Mouse (Mus musculus) liver, postnatal 0 days (tissue): ENCODE results near the gene Cald1. TPM values are rescaled to one million over a fixed set of nuclear protein-coding genes. Genes with fewer than 3 reads are reported as not detected.

Experiments used
- ATAC-seq: fragments of 200-750 bp; cut with Nextera tagmentation; 2 replicates; pipeline ENCODE4 v1.8.0; 2017; ENCODE audit warnings: mild to moderate bottlenecking, moderate library complexity
- DNase-seq: peaks from one replicate; pipeline ENCODE4 v3.0.0-alpha.2; 2016
- H3K27ac ChIP-seq: fragments of 300-500 bp; sonication (generic); 2 replicates; pipeline ENCODE4 v1.5.1; 2014; ENCODE audit warnings: antibody characterized with exemption, moderate library complexity, mild to moderate bottlenecking, low read depth
- H3K27me3 ChIP-seq: fragments of 300-500 bp; sonication (generic); 2 replicates; pipeline ENCODE4 v1.6.1; 2014; ENCODE audit warnings: low read length, control low read depth, mixed read lengths; ENCODE audit not compliant: insufficient read depth
- H3K36me3 ChIP-seq: fragments of 300-500 bp; sonication (generic); replicated peaks from 2 replicates; pipeline ENCODE4 v1.6.1; 2014; ENCODE audit warnings: mild to moderate bottlenecking, control low read depth, low read length, moderate library complexity, mixed read lengths; ENCODE audit not compliant: insufficient read depth
- H3K4me1 ChIP-seq: fragments of 300-500 bp; sonication (generic); 2 replicates; pipeline ENCODE4 v1.6.1; 2014; ENCODE audit warnings: antibody characterized with exemption, mild to moderate bottlenecking, control low read depth; ENCODE audit not compliant: insufficient read depth
- H3K4me2 ChIP-seq: fragments of 300-500 bp; sonication (generic); 2 replicates; pipeline ENCODE4 v1.6.1; 2014; ENCODE audit warnings: low read depth, mild to moderate bottlenecking, low read length, moderate library complexity, mixed read lengths
- H3K4me3 ChIP-seq: fragments of 300-500 bp; sonication (generic); 2 replicates; pipeline ENCODE4 v1.5.1; 2014; ENCODE audit warnings: low read depth, low read length
- H3K9ac ChIP-seq: fragments of 300-500 bp; sonication (generic); replicated peaks from 2 replicates; pipeline ENCODE4 v1.6.1; 2014; ENCODE audit warnings: mild to moderate bottlenecking, moderate library complexity
- H3K9me3 ChIP-seq: fragments of 300-500 bp; sonication (generic); 2 replicates; pipeline ENCODE4 v1.6.1; 2016; ENCODE audit warnings: mild to moderate bottlenecking, control low read depth, low read length, mixed read lengths
- CTCF ChIP-seq: sonication (generic); IDR thresholded peaks from 2 replicates; pipeline ENCODE4 v1.5.1; 2016; ENCODE audit warnings: antibody characterized with exemption, low read depth
- EP300 ChIP-seq: IDR thresholded peaks from 2 replicates; pipeline ENCODE4 v1.6.1; 2016; ENCODE audit warnings: antibody characterized with exemption, low read depth, mild to moderate bottlenecking
- WGBS: fragments of 180-500 bp; shearing (Covaris S2); extraction: QIAGEN DNeasy Blood & Tissue Kit; methylation state at CpG from one replicate; pipeline ENCODE4 v1.1.7; 2014; ENCODE audit not compliant: insufficient replicate concordance; 5-methylcytosine and 5-hydroxymethylcytosine counted together
- polyA plus RNA-seq: library from polyadenylated mRNA; unstranded; fragments of >200 nt; fragmentation: Nextera tagmentation; extraction: Ambion mirVana; gene quantifications from 2 replicates; pipeline ENCODE4 v1.2.1, GENCODE M21; 2015

The Cald1 gene
- polyA plus RNA-seq, 1 experiment from 2014 or later = 131 TPM

- Histone ChIP-seq H3K9me3 (no peaks in the 10 kb centered on the region), H3K27me3 (no peaks in the 10 kb centered on the region), H3K27ac (peak overlapping the region; percentile 94), H3K36me3 (no peaks in the 10 kb centered on the region), H3K4me2 (peak overlapping the region; percentile 64), H3K4me3 (peak overlapping the region; percentile 53), H3K4me1 (peaks cover 16% of the 10 kb centered on the region), H3K9ac (peak overlapping the region; percentile 68)
- TF ChIP-seq CTCF (no peak), EP300 (no peak)
- DNase-seq (peak; percentile 55), ATAC-seq (peak; percentile 81)
- 39% methylated on average over 14 of the region's 14 CpGs for WGBS
Observed at GRCm38 (mm10) chr6:34709946-34710682, 111.8 kb downstream of the Cald1 start.

- TF ChIP-seq EP300 (no peak), CTCF (no peak)
- WGBS = 51% methylated on average over 5 of the region's 5 CpGs
- no peaks in the 10 kb centered on the region for H3K27me3 ChIP-seq
- H3K4me1 ChIP-seq = peaks cover 23% of the 10 kb centered on the region
- peak overlapping the region; percentile 94 for H3K27ac ChIP-seq
- peak overlapping the region; percentile 64 for H3K9ac ChIP-seq
- H3K4me3 ChIP-seq = peak overlapping the region; percentile 53
- peak overlapping the region; percentile 64 for H3K4me2 ChIP-seq
- no peaks in the 10 kb centered on the region for H3K36me3 ChIP-seq
- H3K9me3 ChIP-seq = no peaks in the 10 kb centered on the region
- DNase-seq (no peak), ATAC-seq (no peak)
Observed at GRCm38 (mm10) chr6:34710848-34711247, 112.5 kb downstream of the Cald1 start.

GRCm38 (mm10) chr6:34711620-34712019 is 113.3 kb downstream of the Cald1 start:
- Histone ChIP-seq H3K9ac (no peak overlapping the region), H3K36me3 (no peaks in the 10 kb centered on the region), H3K4me2 (peak overlapping the region; percentile 64), H3K27me3 (no peaks in the 10 kb centered on the region), H3K4me3 (no peak overlapping the region), H3K9me3 (no peaks in the 10 kb centered on the region), H3K27ac (no peak overlapping the region), H3K4me1 (peaks cover 31% of the 10 kb centered on the region)
- WGBS = 55% methylated on average over 10 of the region's 10 CpGs
- ATAC-seq (no peak), DNase-seq (no peak)
- no peak for TF ChIP-seq EP300
- no peak for TF ChIP-seq CTCF

GRCm38 (mm10) chr6:34713169-34713568 is 114.9 kb downstream of the Cald1 start:
- TF ChIP-seq CTCF = no peak
- no peak for TF ChIP-seq EP300
- no peak for DNase-seq
- WGBS = 63% methylated on average over 4 of the region's 4 CpGs

GRCm38 (mm10) chr6:34713777-34714176 is 115.5 kb downstream of the Cald1 start:
- DNase-seq (no peak), ATAC-seq (no peak)
- no peaks in the 10 kb centered on the region for H3K36me3 ChIP-seq
- H3K4me2 ChIP-seq = peak overlapping the region; percentile 33
- H3K4me1 ChIP-seq = peaks cover 43% of the 10 kb centered on the region
- H3K9ac ChIP-seq = no peak overlapping the region
- no peaks in the 10 kb centered on the region for H3K9me3 ChIP-seq
- no peak overlapping the region for H3K4me3 ChIP-seq
- TF ChIP-seq EP300 = no peak
- no peak for TF ChIP-seq CTCF
- H3K27ac ChIP-seq = peak overlapping the region; percentile 75
- no peaks in the 10 kb centered on the region for H3K27me3 ChIP-seq
- 78% methylated on average over 8 of the region's 8 CpGs for WGBS

More at GRCm38 (mm10) chr6:34713169-34713568, 114.9 kb downstream of the Cald1 start:
- Histone ChIP-seq H3K9me3 (no peaks in the 10 kb centered on the region), H3K4me2 (peak overlapping the region; percentile 33), H3K36me3 (no peaks in the 10 kb centered on the region), H3K4me3 (no peak overlapping the region), H3K9ac (no peak overlapping the region), H3K4me1 (peaks cover 43% of the 10 kb centered on the region), H3K27me3 (no peaks in the 10 kb centered on the region), H3K27ac (peak overlapping the region; percentile 75)
- ATAC-seq = no peak

GRCm38 (mm10) chr6:34714612-34715011 is 116.3 kb downstream of the Cald1 start:
- Histone ChIP-seq H3K4me3 (no peak overlapping the region), H3K9me3 (no peaks in the 10 kb centered on the region), H3K9ac (no peak overlapping the region), H3K27ac (peak overlapping the region; percentile 75), H3K4me1 (peaks cover 51% of the 10 kb centered on the region), H3K4me2 (no peak overlapping the region), H3K27me3 (no peaks in the 10 kb centered on the region), H3K36me3 (no peaks in the 10 kb centered on the region)
- peak; percentile 63 for TF ChIP-seq EP300
- no peak for TF ChIP-seq CTCF
- 52% methylated on average over 4 of the region's 4 CpGs for WGBS
- ATAC-seq (peak; percentile 26), DNase-seq (no peak)
